Mouse (Mus musculus): Measurements from ENCODE around the gene Ppp1r13b.

The Ppp1r13b gene

GRCm38 (mm10) chr12:111870811-111871210, 37.1 kb downstream of the Ppp1r13b start:
- no peak for TF ChIP-seq GATA4 (IDR thresholded peaks at IDR 0.05; ENCODE audit: insufficient replicate concordance, low read length)

GRCm38 (mm10) chr12:111869806-111870205, 38.1 kb downstream of the Ppp1r13b start:
- no peak for TF ChIP-seq GATA4 (IDR thresholded peaks at IDR 0.05; ENCODE audit: insufficient replicate concordance, low read length)

- TF ChIP-seq GATA4 (IDR thresholded peaks at IDR 0.05; ENCODE audit: insufficient replicate concordance, low read length): no peak
Observed at GRCm38 (mm10) chr12:111864206-111864824, 43.6 kb downstream of the Ppp1r13b start.

GRCm38 (mm10) chr12:111855448-111855847, 52.5 kb downstream of the Ppp1r13b start:
- no peak for TF ChIP-seq GATA4 (IDR thresholded peaks at IDR 0.05; ENCODE audit: insufficient replicate concordance, low read length)

GRCm38 (mm10) chr12:111853546-111853945, 54.4 kb downstream of the Ppp1r13b start:
- no peak for TF ChIP-seq GATA4 (IDR thresholded peaks at IDR 0.05; ENCODE audit: insufficient replicate concordance, low read length)

GRCm38 (mm10) chr12:111853011-111853436, 54.9 kb downstream of the Ppp1r13b start:
- TF ChIP-seq GATA4 (IDR thresholded peaks at IDR 0.05; ENCODE audit: insufficient replicate concordance, low read length): no peak

GRCm38 (mm10) chr12:111851745-111852144, 56.2 kb downstream of the Ppp1r13b start:
- no peak for TF ChIP-seq GATA4 (IDR thresholded peaks at IDR 0.05; ENCODE audit: insufficient replicate concordance, low read length)

- TF ChIP-seq GATA4 (IDR thresholded peaks at IDR 0.05; ENCODE audit: insufficient replicate concordance, low read length): no peak
Observed at GRCm38 (mm10) chr12:111851235-111851634, 56.7 kb downstream of the Ppp1r13b start.

GRCm38 (mm10) chr12:111848300-111848798, 59.6 kb downstream of the Ppp1r13b start:
- no peak for TF ChIP-seq GATA4 (IDR thresholded peaks at IDR 0.05; ENCODE audit: insufficient replicate concordance, low read length)

GRCm38 (mm10) chr12:111846815-111847214, 61.1 kb downstream of the Ppp1r13b start:
- no peak for TF ChIP-seq GATA4 (IDR thresholded peaks at IDR 0.05; ENCODE audit: insufficient replicate concordance, low read length)

GRCm38 (mm10) chr12:111845953-111846352, 62.0 kb downstream of the Ppp1r13b start:
- no peak for TF ChIP-seq GATA4 (IDR thresholded peaks at IDR 0.05; ENCODE audit: insufficient replicate concordance, low read length)

GRCm38 (mm10) chr12:111843470-111843869, 64.4 kb downstream of the Ppp1r13b start:
- TF ChIP-seq GATA4 (IDR thresholded peaks at IDR 0.05; ENCODE audit: insufficient replicate concordance, low read length): no peak

- no peak for TF ChIP-seq GATA4 (IDR thresholded peaks at IDR 0.05; ENCODE audit: insufficient replicate concordance, low read length)
Observed at GRCm38 (mm10) chr12:111842565-111843433, 65.1 kb downstream of the Ppp1r13b start.

- TF ChIP-seq GATA4 (IDR thresholded peaks at IDR 0.05; ENCODE audit: insufficient replicate concordance, low read length): no peak
Observed at GRCm38 (mm10) chr12:111833457-111833856, 74.5 kb downstream of the Ppp1r13b start.

GRCm38 (mm10) chr12:111832643-111833042, 75.3 kb downstream of the Ppp1r13b start:
- no peak for TF ChIP-seq GATA4 (IDR thresholded peaks at IDR 0.05; ENCODE audit: insufficient replicate concordance, low read length)

GRCm38 (mm10) chr12:111830375-111830774, 77.5 kb downstream of the Ppp1r13b start:
- no peak for TF ChIP-seq GATA4 (IDR thresholded peaks at IDR 0.05; ENCODE audit: insufficient replicate concordance, low read length)
